Mouse (Mus musculus) limb, embryonic 15.5 days (tissue): ENCODE measurements around the gene Neu1. TPM values are rescaled to one million over a fixed set of nuclear protein-coding genes. Genes with fewer than 3 reads are reported as not detected.

ENCODE experiments used
- ATAC-seq: fragments of 200-750 bp; cut with Nextera tagmentation; 2 replicates; pipeline ENCODE4 v1.8.0; 2017; ENCODE audit warnings: low read depth, moderate TSS enrichment; ENCODE audit not compliant: insufficient number of reproducible peaks, low FRiP score, low TSS enrichment
- H3K27ac ChIP-seq: fragments of 300-500 bp; sonication (generic); 2 replicates; pipeline ENCODE4 v1.5.1; 2015; ENCODE audit warnings: moderate library complexity, mild to moderate bottlenecking, inconsistent platforms
- H3K27me3 ChIP-seq: fragments of 300-500 bp; sonication (generic); 2 replicates; pipeline ENCODE4 v1.6.1; 2015; ENCODE audit warnings: inconsistent platforms
- H3K36me3 ChIP-seq: fragments of 300-500 bp; sonication (generic); 2 replicates; pipeline ENCODE4 v1.6.1; 2015; ENCODE audit warnings: inconsistent platforms
- H3K4me1 ChIP-seq: fragments of 300-500 bp; sonication (generic); 2 replicates; pipeline ENCODE4 v1.6.1; 2015; ENCODE audit warnings: inconsistent platforms
- H3K4me2 ChIP-seq: fragments of 300-500 bp; sonication (generic); 2 replicates; pipeline ENCODE4 v1.6.1; 2015; ENCODE audit warnings: mild to moderate bottlenecking, inconsistent platforms
- H3K4me3 ChIP-seq: fragments of 300-500 bp; sonication (generic); 2 replicates; pipeline ENCODE4 v1.5.1; 2015; ENCODE audit warnings: mild to moderate bottlenecking, inconsistent platforms
- H3K9ac ChIP-seq: fragments of 300-500 bp; sonication (generic); 2 replicates; pipeline ENCODE4 v1.6.1; 2015; ENCODE audit warnings: inconsistent platforms
- H3K9me3 ChIP-seq: fragments of 300-500 bp; sonication (generic); 2 replicates; pipeline ENCODE4 v1.6.1; 2016; ENCODE audit warnings: inconsistent platforms
- WGBS: fragments of 180-500 bp; shearing (Covaris S2); methylation state at CpG from one replicate; pipeline ENCODE4 v1.1.7; 2015; 5-methylcytosine and 5-hydroxymethylcytosine counted together
- polyA plus RNA-seq: library from polyadenylated mRNA; unstranded; fragments of >200 nt; fragmentation: Nextera tagmentation; extraction: Ambion mirVana; gene quantifications from 2 replicates; pipeline ENCODE4 v1.2.1, GENCODE M21; 2015

The Neu1 gene
- polyA plus RNA-seq, result 20.1 and 20.5 TPM in 2 replicates

GRCm38 (mm10) chr17:34931061-34931734 is at the start of gene Neu1:
Gene Neu1 (plus strand): TSS chr17:34931253.
- H3K36me3 ChIP-seq, result peaks cover 16% of the 10 kb centered on the region
- WGBS, result under 1% methylated on average over 38 of the region's 38 CpGs
- ATAC-seq, result peak; percentile 92
- peak within 1 kb of the TSS; percentile 54 for H3K4me3 ChIP-seq
- H3K9me3 ChIP-seq, result no peaks in the 10 kb centered on the region
- H3K4me1 ChIP-seq, result peaks cover 16% of the 10 kb centered on the region
- peak within 1 kb of the TSS; percentile 92 for H3K4me2 ChIP-seq
- peak within 1 kb of the TSS; percentile 60 for H3K9ac ChIP-seq
- H3K27me3 ChIP-seq, result no peaks in the 10 kb centered on the region
- H3K27ac ChIP-seq, result no peak within 1 kb of the TSS; the same call in 1 of the 2 replicates

DNA sequence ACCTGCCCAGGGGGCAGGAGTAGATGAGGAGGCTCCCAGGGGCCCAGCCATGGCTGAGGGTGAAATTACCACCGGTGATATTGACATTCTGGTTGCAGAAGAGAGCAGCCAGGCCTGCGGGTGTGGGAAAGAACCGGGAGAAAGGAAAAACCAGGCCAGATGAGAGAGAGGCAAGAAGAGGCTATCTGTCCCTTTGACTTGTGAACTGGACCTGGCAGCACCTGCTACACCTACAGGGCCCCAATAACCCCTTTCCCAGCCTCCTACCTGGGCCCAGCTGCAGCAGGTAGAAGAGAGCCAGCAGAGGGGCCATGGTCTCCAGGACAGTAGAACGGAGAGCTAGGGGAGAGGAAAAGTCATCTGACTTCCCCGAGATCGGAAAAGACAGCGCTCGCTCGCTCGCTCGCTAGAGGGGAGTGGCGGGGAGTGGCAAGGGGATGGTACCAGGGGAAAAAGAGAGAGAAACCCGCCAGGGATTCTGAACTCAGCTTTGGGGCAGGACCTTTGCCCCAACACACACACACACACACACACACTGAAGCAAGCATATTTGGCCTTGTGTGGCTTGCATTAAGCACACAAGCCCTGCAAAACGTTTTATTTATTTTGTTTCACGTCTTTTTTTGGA is 49.3 kb upstream of the Neu1 start, which contains the start of gene Gm20547:
Gene Gm20547 (minus strand): TSS at position 360 of the 628 bp plus-strand sequence.
- H3K9me3 ChIP-seq, result no peaks in the 10 kb centered on the region
- no peak for ATAC-seq
- H3K4me3 ChIP-seq, result no peak within 1 kb of the TSS
- H3K27me3 ChIP-seq, result peaks cover 5% of the 10 kb centered on the region
- H3K9ac ChIP-seq, result no peak within 1 kb of the TSS
- WGBS, result 10% methylated on average over 15 of the region's 15 CpGs
- peaks cover 5% of the 10 kb centered on the region; the same call in 1 of the 2 replicates for H3K4me1 ChIP-seq
- no peak within 1 kb of the TSS for H3K27ac ChIP-seq
- no peaks in the 10 kb centered on the region for H3K36me3 ChIP-seq
- H3K4me2 ChIP-seq, result 0 out of 2 replicates have a peak within 1 kb of the TSS, but pooled peaks have one; percentile 12

- ATAC-seq, result no peak
- H3K9ac ChIP-seq, result no peak overlapping the region
- 61% methylated on average over 3 of the region's 3 CpGs for WGBS
- H3K4me3 ChIP-seq, result no peak overlapping the region
- H3K27me3 ChIP-seq, result peaks cover 5% of the 10 kb centered on the region
- H3K9me3 ChIP-seq, result no peaks in the 10 kb centered on the region
- no peak overlapping the region for H3K4me2 ChIP-seq
- no peaks in the 10 kb centered on the region for H3K36me3 ChIP-seq
- peaks cover 5% of the 10 kb centered on the region; the same call in 1 of the 2 replicates for H3K4me1 ChIP-seq
- no peak overlapping the region for H3K27ac ChIP-seq
Measured at GRCm38 (mm10) chr17:34883332-34883731, 47.7 kb upstream of the Neu1 start.

DNA sequence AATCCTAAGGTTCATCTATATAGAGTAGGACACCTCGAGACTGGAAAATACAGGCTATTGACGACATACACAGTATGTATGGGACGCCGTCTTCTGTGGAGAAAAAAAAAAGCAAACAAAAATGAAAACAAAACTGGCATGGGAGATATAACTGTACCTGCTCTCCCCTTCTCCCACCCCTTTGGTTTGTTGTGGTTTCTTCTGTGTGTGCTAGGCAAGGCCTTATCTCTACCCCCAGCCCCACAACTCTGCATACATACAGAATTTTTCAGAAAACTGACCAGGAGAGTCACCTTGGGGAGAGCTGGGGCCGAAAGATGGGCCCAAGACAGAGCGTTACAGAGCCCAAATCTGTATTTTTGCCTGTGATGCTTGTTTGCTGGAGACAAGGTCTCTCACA is 46.3 kb upstream of the Neu1 start:
- Histone ChIP-seq H3K4me3 (no peak overlapping the region), H3K9ac (no peak overlapping the region), H3K27ac (no peak overlapping the region), H3K4me1 (peaks cover 5% of the 10 kb centered on the region; the same call in 1 of the 2 replicates), H3K36me3 (no peaks in the 10 kb centered on the region), H3K9me3 (no peaks in the 10 kb centered on the region), H3K4me2 (no peak overlapping the region), H3K27me3 (peaks cover 5% of the 10 kb centered on the region)
- no peak for ATAC-seq
- WGBS, result 87% methylated on average over 6 of the region's 6 CpGs

GRCm38 (mm10) chr17:34885615-34886014 is 45.4 kb upstream of the Neu1 start:
- no peak overlapping the region for H3K4me2 ChIP-seq
- H3K9ac ChIP-seq, result no peak overlapping the region
- peaks cover 5% of the 10 kb centered on the region; the same call in 1 of the 2 replicates for H3K4me1 ChIP-seq
- 54% methylated on average over 3 of the region's 3 CpGs for WGBS
- H3K27me3 ChIP-seq, result peaks cover 5% of the 10 kb centered on the region
- no peaks in the 10 kb centered on the region for H3K9me3 ChIP-seq
- H3K36me3 ChIP-seq, result no peaks in the 10 kb centered on the region
- H3K27ac ChIP-seq, result no peak overlapping the region
- ATAC-seq, result no peak
- no peak overlapping the region for H3K4me3 ChIP-seq

DNA sequence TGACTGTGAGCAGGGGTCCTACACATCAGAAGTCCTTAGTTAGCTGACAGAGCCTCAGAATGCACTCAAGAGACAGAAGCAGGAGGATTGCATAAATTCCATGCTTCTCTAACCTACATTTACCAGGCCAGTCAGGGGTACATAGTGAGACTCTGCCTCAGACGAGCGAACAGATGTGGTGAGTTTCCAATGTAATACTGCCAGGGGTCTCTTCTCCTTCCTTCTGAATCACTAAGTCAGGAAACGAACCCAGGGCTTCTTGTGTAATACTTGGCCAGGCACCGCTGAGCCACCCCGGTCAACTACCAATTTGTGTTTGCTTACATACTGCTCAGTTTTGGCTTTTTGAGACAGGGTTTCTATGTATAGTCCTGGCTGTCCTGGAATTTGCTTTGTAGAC is 43.1 kb upstream of the Neu1 start:
- Histone ChIP-seq H3K36me3 (no peaks in the 10 kb centered on the region), H3K27ac (no peak overlapping the region), H3K27me3 (no peaks in the 10 kb centered on the region), H3K9ac (no peak overlapping the region), H3K4me1 (0 out of 2 replicates have a peak, but pooled peaks cover 5% of the 10 kb centered on the region), H3K4me2 (no peak overlapping the region), H3K4me3 (no peak overlapping the region), H3K9me3 (no peaks in the 10 kb centered on the region)
- WGBS, result 87% methylated on average over 5 of the region's 5 CpGs
- no peak for ATAC-seq

- H3K9ac ChIP-seq, result no peak overlapping the region
- H3K27me3 ChIP-seq, result no peaks in the 10 kb centered on the region
- WGBS, result 84% methylated on average over 12 of the region's 12 CpGs
Measured at GRCm38 (mm10) chr17:34890074-34890743, 40.8 kb upstream of the Neu1 start.

DNA sequence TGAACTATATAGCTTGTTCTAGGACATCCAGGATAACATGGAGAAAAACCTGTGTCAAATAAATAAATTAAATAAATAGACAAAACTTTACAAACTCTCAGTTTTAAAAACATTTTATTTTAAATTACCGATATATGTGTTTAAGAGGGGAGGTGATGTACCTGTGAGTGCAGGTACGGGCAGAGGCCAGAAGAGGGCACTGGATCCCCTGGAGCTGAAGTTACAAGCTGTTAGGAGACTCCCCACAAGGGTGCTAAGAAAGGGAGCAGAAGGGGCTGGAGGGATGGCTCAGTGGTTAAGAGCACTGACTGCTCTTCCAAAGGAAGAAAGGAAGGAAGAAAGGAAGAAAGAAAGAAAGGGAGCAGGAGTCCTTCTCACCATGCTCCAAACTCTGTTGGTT is 39.7 kb upstream of the Neu1 start:
- H3K36me3 ChIP-seq, result peaks cover 6% of the 10 kb centered on the region; the same call in 1 of the 2 replicates

More at GRCm38 (mm10) chr17:34890074-34890743, 40.8 kb upstream of the Neu1 start:
- ATAC-seq, result no peak
- no peak overlapping the region for H3K4me3 ChIP-seq
- H3K36me3 ChIP-seq, result no peaks in the 10 kb centered on the region
- peaks cover 10% of the 10 kb centered on the region for H3K4me1 ChIP-seq
- H3K4me2 ChIP-seq, result no peak overlapping the region
- no peaks in the 10 kb centered on the region for H3K9me3 ChIP-seq
- H3K27ac ChIP-seq, result no peak overlapping the region

DNA sequence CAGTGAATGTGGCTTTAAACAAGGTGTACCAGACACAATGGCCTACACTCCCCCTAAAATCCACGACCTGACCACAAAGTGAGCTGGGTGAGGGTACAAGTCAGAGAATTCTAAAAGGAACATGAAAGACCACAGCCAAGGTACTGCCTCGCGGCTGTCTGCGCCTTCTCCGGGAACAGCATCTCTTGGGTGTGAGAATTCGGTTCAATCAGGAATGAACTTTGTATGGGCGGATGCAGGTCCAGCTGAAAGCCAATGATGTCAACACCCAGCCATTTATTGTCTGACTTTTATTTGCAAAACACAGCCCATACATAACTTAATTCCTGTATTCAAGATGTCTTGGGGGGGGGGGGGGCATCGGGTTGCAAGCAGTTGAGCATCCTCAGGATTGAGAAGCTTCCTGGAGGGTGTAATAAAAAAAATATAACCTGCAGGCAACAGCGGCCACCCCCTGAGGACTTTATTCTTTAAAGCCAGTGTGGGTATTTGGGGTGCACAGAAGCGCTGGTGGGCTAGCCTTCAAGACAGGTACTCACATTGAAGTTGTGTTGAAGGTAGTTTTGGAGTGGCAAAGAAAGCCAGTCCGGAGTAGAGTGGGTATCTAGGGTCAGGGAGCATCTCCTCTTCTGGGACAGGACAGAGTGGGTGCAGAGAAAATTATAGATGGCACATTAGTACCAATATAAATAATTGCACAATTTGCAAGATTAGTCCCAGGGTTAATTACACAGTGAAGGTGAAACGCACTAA is 37.8 kb upstream of the Neu1 start:
- WGBS, result 68% methylated on average over 12 of the region's 12 CpGs
- Histone ChIP-seq H3K36me3 (peaks cover 8% of the 10 kb centered on the region; the same call in 1 of the 2 replicates), H3K27me3 (no peaks in the 10 kb centered on the region), H3K27ac (peak overlapping the region; percentile 93), H3K4me1 (peaks cover 33% of the 10 kb centered on the region), H3K9me3 (no peaks in the 10 kb centered on the region), H3K9ac (no peak overlapping the region), H3K4me2 (peak overlapping the region; percentile 84), H3K4me3 (peak overlapping the region; percentile 74)
- no peak for ATAC-seq

More for the DNA sequence above, 39.7 kb upstream of the Neu1 start:
- Histone ChIP-seq H3K27me3 (no peaks in the 10 kb centered on the region), H3K4me1 (peaks cover 22% of the 10 kb centered on the region), H3K9me3 (no peaks in the 10 kb centered on the region), H3K4me3 (no peak overlapping the region), H3K9ac (no peak overlapping the region), H3K4me2 (no peak overlapping the region), H3K27ac (no peak overlapping the region)
- WGBS, result 91% methylated on average over 2 of the region's 2 CpGs
- ATAC-seq, result no peak

DNA sequence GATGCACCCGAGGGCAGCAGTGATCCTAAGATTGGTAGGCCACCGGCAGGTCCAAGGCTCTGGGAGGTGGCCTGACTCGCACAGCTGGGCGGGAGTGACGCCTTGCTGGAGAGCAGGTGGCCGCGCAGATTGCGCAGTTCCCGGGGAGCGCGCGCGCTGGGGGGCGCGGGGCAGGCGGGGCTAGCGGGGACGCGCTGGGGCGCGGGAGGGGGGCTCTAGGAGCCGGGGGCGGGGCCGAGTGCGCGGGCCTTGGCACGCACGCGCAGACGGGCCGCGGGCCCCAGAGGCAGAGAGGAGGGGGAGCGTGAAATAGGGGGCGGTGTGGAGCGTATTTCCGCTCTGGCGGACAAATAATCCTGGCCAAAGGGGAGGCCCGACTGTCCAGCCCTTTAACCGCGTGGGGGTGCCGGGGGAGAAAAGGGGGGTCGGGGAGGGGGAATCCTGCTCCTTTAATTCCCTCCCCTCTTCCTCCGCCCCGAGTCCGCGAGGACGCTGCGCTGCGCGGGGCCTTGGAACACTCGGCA is 36.9 kb upstream of the Neu1 start:
- peak overlapping the region; percentile 93 for H3K27ac ChIP-seq
- H3K9me3 ChIP-seq, result no peaks in the 10 kb centered on the region
- H3K4me1 ChIP-seq, result peaks cover 33% of the 10 kb centered on the region
- ATAC-seq, result peak; percentile 91
- no peaks in the 10 kb centered on the region for H3K27me3 ChIP-seq
- peak overlapping the region; percentile 84 for H3K4me2 ChIP-seq
- H3K4me3 ChIP-seq, result peak overlapping the region; percentile 74
- H3K36me3 ChIP-seq, result peaks cover 8% of the 10 kb centered on the region; the same call in 1 of the 2 replicates
- peak overlapping the region; percentile 69 for H3K9ac ChIP-seq
- WGBS, result under 1% methylated on average over 40 of the region's 51 CpGs
